Mouse (Mus musculus) lung, postnatal 0 days (tissue): Measurements from ENCODE around the gene Olfr316.

ENCODE experiments used
- CTCF ChIP-seq: IDR thresholded peaks from 2 replicates; pipeline ENCODE4 v1.5.1; 2016; ENCODE audit warnings: antibody characterized with exemption, mild to moderate bottlenecking
- EP300 ChIP-seq: IDR thresholded peaks from 2 replicates; pipeline ENCODE4 v1.6.1; 2016; ENCODE audit warnings: antibody characterized with exemption, mild to moderate bottlenecking, control low read depth

- TF ChIP-seq CTCF (no peak), EP300 (no peak)
These were observed 20.4 kb downstream of the Olfr316 start, which contains the start of gene Olfr315 for GRCm38 (mm10) chr11:58772888-58773287.
